Mouse (Mus musculus) naive thymus-derived CD4-positive, alpha-beta T cell, adult 5 months (primary cell): Measurements from ENCODE around the gene Rasal2. TPM values are rescaled to one million over a fixed set of nuclear protein-coding genes. Genes with fewer than 3 reads are reported as not detected.

ENCODE experiments used
- polyA plus RNA-seq: library from polyadenylated mRNA; unstranded; fragments of 100-300 nt; shearing (Covaris generic); gene quantifications from one replicate; pipeline ENCODE4 v1.2.1, GENCODE M21; 2017

The Rasal2 gene
- 0.19 TPM for polyA plus RNA-seq

DNA sequence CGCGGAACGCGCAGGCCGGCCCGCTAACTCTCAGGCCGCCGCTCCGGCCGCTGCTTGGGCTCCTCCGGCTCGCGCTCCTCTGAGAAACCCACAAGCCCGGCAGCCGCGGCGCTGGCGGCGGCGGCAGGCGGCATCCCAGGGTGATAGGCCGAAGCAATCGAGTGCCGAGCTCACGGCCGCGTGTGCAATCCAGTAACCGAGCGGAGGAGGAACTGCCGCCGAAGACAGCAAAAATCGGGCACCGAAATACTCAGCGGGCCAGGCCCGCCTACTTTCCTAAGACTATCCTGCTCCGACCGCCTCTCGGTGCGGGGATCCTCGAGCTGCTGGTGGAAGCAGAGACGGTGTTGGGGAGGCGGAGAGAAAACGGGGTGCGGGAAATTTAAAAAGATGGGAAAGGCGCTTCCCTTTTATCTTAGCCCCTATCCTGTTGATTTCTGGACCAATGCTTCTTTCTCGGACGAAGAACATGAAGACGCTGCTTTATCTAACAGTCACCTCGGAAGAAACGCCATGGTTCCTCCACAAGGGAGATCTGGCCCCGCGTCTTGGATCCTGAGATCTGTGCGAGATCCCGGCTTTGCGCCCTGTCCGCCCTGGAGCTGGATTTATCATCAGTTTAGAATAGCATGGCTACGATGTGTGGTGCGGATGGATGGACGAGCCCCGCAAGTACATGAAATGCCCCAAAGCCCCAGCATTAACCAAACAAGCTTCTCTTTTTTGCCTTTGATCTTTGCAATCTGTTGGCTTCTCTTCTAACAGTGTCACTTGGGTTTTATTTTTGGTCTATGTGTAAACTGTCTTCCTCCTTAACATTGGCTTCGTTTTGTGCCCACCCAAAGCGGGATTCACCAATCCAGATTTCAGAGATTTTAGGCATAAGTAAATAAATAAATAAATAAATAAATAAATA is at the start of gene Rasal2:
Gene Rasal2, minus strand, starts transcription at position 142 of the 916 bp plus-strand sequence.

DNA sequence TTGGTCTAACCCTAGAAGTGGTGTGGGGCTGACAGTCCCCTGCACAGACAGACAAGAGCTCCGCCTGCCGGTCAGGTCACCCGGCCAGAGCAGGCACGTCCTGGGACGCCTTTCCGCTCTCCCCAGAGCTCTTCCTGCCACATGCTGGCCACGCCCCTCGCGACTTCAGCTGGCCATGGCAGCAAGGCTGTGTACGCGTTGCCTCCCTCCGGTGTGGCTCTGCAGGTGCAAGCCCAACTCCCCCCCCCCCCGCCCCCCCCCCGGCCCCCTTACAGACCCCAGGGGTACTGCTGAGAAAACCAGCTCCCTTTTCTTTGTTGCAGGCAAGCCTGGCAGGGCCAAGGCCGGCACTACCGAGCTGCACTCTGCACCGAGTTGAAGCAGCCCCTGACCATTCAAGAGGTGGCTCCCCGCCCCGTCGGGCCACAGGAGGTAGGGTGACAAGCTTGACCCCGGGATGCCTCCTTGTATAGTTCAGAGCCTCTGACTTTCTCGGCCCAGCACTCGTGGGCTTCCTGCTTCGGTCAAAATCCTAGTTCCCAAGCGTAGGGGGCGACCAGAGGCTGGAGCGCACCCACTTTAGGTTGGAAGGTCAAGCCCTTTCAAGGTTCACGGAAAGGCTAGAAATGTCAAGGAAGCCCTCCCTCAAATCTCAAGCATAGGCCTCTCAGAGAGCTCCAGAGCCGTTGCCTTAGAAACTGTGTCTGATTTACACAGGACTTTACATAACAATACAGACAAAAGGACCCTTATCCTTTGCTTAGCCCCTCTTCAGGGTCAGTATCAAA is 46.2 kb upstream of the Rasal2 start, which contains the start of gene Cryzl2:
Gene Cryzl2, plus strand, starts transcription at position 157 of the 788 bp plus-strand sequence.

DNA sequence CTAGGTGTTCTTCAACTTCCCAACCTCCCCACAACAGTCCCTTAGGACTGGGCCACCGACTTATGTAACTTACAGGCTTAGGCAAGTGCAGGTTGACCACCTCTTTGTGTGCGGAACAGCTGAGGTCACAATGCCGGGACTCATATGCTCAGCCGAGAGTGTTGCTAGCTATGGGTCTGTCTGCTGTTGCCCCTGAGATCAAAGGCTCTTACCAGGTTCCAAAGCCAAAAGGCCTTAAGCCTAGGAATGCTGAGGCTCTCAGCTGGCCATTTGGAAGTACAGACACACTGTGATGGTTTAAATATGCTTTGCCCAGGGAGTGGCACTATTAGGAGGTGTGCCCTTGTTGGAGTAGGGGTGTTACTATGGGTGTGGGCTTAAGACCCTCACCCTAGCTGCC is 303.8 kb downstream of the Rasal2 start, which contains the start of gene Tex35:
Gene Tex35, minus strand, starts transcription at position 101 of the 400 bp plus-strand sequence.

Other genes starting within 250 kb of the Rasal2 start
- 1.2 TPM for gene Cryzl2, start 46.0 kb upstream of the Rasal2 start, polyA plus RNA-seq
- 0.57 TPM for gene Sec16b, start 94.1 kb upstream of the Rasal2 start, polyA plus RNA-seq